Mouse (Mus musculus): ENCODE measurements around the gene Myo1h. TPM values are rescaled to one million over a fixed set of nuclear protein-coding genes. Genes with fewer than 3 reads are reported as not detected.

Myo1h gene
- polyA plus RNA-seq, 1 experiment from 2014 or later, result 4.6 TPM

GRCm38 (mm10) chr5:114368803-114369496 lies 80.0 kb downstream of the Myo1h start:
- no peak for ATAC-seq (ENCODE audit: borderline replicate concordance, extremely low read depth, low FRiP score, low TSS enrichment)
- Histone ChIP-seq H3K4me2 (no peak overlapping the region), H3K9ac (no peak overlapping the region), H3K9me3 (no peaks in the 10 kb centered on the region), H3K27ac (peak overlapping the region; percentile 99), H3K27me3 (no peaks in the 10 kb centered on the region), H3K4me1 (peaks cover 79% of the 10 kb centered on the region), H3K36me3 (peaks cover 72% of the 10 kb centered on the region), H3K4me3 (no peak overlapping the region)
- WGBS, result 81% methylated on average over 16 of the region's 16 CpGs

DNA sequence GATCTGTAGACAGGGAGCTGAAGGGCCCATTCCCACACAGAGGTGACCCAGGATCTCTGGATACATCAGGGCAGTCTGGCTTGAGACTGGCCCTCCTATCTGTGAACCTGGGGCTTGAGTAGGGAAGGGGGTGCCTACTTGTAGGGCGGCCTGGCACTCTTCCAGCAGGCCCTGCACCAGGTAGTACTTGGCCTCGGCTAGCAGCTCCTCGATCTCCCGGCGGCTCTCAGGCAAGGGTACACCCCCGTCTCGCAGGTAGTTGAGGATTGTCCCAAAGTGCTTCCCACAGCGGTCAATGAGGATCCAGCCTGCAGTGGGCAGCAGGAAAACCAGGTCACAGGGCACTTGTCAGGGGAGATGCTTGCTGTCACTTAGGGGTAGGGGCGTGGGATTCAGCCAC lies 81.0 kb downstream of the Myo1h start:
- Histone ChIP-seq H3K27ac (peak overlapping the region; percentile 99), H3K27me3 (no peaks in the 10 kb centered on the region), H3K4me3 (no peak overlapping the region), H3K4me1 (peaks cover 79% of the 10 kb centered on the region), H3K4me2 (peak overlapping the region; percentile 30), H3K9ac (peak overlapping the region; percentile 8; the same call in 1 of the 2 replicates), H3K36me3 (peaks cover 74% of the 10 kb centered on the region), H3K9me3 (no peaks in the 10 kb centered on the region)
- WGBS, result 36% methylated on average over 9 of the region's 9 CpGs
- no peak for ATAC-seq (ENCODE audit: borderline replicate concordance, extremely low read depth, low FRiP score, low TSS enrichment)

DNA sequence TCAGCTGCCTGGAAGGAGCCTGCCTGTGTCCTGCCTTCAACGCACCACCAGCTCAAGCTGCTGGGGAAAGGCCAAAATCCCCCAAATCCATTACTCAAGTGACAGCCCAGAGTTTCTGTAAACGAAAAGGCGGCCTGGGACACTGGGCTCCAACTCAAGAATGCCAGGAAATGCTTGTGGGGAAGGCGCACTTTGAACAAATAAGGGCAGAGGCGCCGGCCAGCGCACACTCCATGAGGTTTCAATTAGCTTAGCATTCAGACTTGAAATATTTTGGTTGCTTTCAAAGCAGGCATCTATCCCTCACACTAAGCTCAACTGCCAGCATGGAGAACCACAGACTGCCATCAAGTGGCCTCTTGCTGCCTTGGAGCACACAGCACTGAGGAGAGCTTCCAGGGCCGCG lies 81.4 kb downstream of the Myo1h start:
- ATAC-seq (ENCODE audit: borderline replicate concordance, extremely low read depth, low FRiP score, low TSS enrichment), result peak; percentile 79
- peak overlapping the region; percentile 0; the same call in 1 of the 2 replicates for H3K4me3 ChIP-seq
- H3K27ac ChIP-seq, result peak overlapping the region; percentile 99
- WGBS, result 7% methylated on average over 9 of the region's 9 CpGs
- H3K4me2 ChIP-seq, result peak overlapping the region; percentile 37
- no peaks in the 10 kb centered on the region for H3K27me3 ChIP-seq
- H3K9ac ChIP-seq, result peak overlapping the region; percentile 34; the same call in 1 of the 2 replicates
- H3K36me3 ChIP-seq, result peaks cover 74% of the 10 kb centered on the region
- H3K9me3 ChIP-seq, result no peaks in the 10 kb centered on the region
- peaks cover 79% of the 10 kb centered on the region for H3K4me1 ChIP-seq

DNA sequence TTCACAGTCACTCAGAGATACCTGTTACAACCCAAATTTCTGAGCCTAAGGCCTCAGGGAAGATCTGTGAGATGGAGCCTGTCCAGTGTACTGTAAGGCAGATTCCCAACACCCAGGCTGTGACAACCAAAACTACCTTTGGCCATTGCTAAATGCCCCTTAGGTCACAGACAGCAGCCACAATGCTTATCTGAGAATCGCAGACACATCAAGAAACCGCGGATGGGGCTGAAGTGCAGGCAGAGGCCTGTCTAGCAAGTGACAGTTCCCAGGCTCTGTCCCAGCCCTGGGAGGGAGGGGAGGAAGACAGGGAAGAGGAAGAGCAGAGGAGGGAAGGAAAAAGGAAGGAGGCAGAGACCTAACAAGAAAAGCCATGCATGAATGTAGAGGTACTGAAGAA lies 82.4 kb downstream of the Myo1h start:
- Histone ChIP-seq H3K27ac (peak overlapping the region; percentile 99), H3K27me3 (no peaks in the 10 kb centered on the region), H3K9ac (peak overlapping the region; percentile 34; the same call in 1 of the 2 replicates), H3K36me3 (peaks cover 72% of the 10 kb centered on the region), H3K4me1 (peaks cover 80% of the 10 kb centered on the region), H3K4me2 (peak overlapping the region; percentile 37; the same call in 1 of the 2 replicates), H3K9me3 (no peaks in the 10 kb centered on the region), H3K4me3 (no peak overlapping the region)
- no peak for ATAC-seq (ENCODE audit: borderline replicate concordance, extremely low read depth, low FRiP score, low TSS enrichment)
- 32% methylated on average over 3 of the region's 3 CpGs for WGBS

DNA sequence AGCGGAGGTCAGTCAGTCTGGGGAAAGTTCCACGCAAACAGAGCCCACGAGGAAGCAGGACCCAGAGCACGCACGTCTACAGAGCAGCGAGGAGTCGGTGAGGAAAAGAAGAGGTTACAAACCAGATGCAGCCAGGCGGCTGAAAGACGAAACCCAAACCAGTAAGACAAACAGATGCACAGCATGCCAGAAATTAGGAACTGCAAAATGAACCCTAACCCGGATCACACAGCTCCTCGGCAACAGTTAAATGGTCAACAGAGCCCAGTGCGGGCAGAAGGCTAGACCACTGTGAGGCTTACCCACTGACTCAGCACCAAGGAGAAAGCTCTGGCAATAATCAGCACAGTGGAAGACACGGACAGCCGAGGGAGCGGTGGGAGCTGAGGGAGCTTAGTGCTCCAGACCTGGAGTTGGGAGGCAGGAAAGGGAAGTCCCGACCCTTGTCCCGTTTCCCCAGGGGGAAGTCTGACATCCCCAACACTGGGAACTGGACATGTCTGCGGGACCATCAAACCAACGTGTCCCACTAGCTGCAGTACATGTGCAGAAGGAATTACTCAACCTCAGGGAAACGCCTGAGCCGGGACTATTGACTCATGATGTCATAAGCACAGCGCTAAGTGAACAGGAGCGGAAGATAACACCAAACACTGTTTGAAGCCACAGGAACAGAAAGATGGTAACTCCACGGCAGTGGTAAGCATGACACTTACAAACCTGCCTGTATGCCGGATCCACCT lies 82.9 kb downstream of the Myo1h start:
- ATAC-seq (ENCODE audit: borderline replicate concordance, extremely low read depth, low FRiP score, low TSS enrichment), result no peak
- Histone ChIP-seq H3K9me3 (no peaks in the 10 kb centered on the region), H3K4me2 (peak overlapping the region; percentile 37), H3K4me1 (peaks cover 82% of the 10 kb centered on the region), H3K9ac (peak overlapping the region; percentile 34; the same call in 1 of the 2 replicates), H3K27me3 (no peaks in the 10 kb centered on the region), H3K27ac (peak overlapping the region; percentile 99), H3K4me3 (no peak overlapping the region; the same call in 1 of the 2 replicates), H3K36me3 (peaks cover 66% of the 10 kb centered on the region)
- 33% methylated on average over 25 of the region's 25 CpGs for WGBS

GRCm38 (mm10) chr5:114372565-114372964 lies 83.6 kb downstream of the Myo1h start:
- WGBS, result 40% methylated on average over 11 of the region's 11 CpGs
- H3K9ac ChIP-seq, result 0 out of 2 replicates have a peak overlapping the region, but pooled peaks have one; percentile 7
- peak overlapping the region; percentile 99 for H3K27ac ChIP-seq
- no peaks in the 10 kb centered on the region for H3K9me3 ChIP-seq
- peaks cover 89% of the 10 kb centered on the region for H3K4me1 ChIP-seq
- no peak for ATAC-seq (ENCODE audit: borderline replicate concordance, extremely low read depth, low FRiP score, low TSS enrichment)
- H3K4me3 ChIP-seq, result no peak overlapping the region
- H3K36me3 ChIP-seq, result peaks cover 60% of the 10 kb centered on the region
- H3K27me3 ChIP-seq, result no peaks in the 10 kb centered on the region
- H3K4me2 ChIP-seq, result peak overlapping the region; percentile 37

DNA sequence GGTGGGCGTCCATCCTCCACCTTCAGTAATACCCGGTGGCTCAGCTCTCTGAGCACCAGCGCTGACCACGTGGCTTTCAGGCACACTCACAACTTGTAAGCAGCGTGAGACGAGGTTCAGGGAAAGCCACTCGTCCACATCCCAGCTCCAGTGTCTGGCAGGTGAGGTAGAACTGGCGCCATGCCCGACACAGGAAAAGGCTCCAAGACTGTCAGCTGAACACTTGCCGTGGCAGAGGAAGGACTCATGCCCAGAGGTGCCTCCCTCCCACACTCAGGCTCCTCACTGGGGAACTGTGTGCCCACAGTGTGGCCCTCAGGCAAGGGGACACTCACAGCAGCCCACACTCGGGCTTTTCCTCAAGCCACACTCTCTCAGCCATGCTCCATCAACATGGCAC lies 84.2 kb downstream of the Myo1h start:
- H3K36me3 ChIP-seq, result peaks cover 54% of the 10 kb centered on the region
- H3K9me3 ChIP-seq, result no peaks in the 10 kb centered on the region
- H3K27ac ChIP-seq, result peak overlapping the region; percentile 99
- no peak overlapping the region for H3K9ac ChIP-seq
- H3K4me1 ChIP-seq, result peaks cover 95% of the 10 kb centered on the region
- no peak for ATAC-seq (ENCODE audit: borderline replicate concordance, extremely low read depth, low FRiP score, low TSS enrichment)
- no peaks in the 10 kb centered on the region for H3K27me3 ChIP-seq
- H3K4me2 ChIP-seq, result peak overlapping the region; percentile 12; the same call in 1 of the 2 replicates
- WGBS, result 52% methylated on average over 11 of the region's 11 CpGs
- H3K4me3 ChIP-seq, result no peak overlapping the region

- peaks cover 49% of the 10 kb centered on the region for H3K36me3 ChIP-seq
- H3K4me3 ChIP-seq, result no peak overlapping the region
- H3K27me3 ChIP-seq, result no peaks in the 10 kb centered on the region
- WGBS, result 67% methylated on average over 9 of the region's 9 CpGs
- H3K9ac ChIP-seq, result 0 out of 2 replicates have a peak overlapping the region, but pooled peaks have one; percentile 17
- H3K27ac ChIP-seq, result peak overlapping the region; percentile 99
- H3K4me1 ChIP-seq, result peaks cover 99% of the 10 kb centered on the region
- H3K4me2 ChIP-seq, result peak overlapping the region; percentile 12; the same call in 1 of the 2 replicates
- no peaks in the 10 kb centered on the region for H3K9me3 ChIP-seq
- no peak for ATAC-seq (ENCODE audit: borderline replicate concordance, extremely low read depth, low FRiP score, low TSS enrichment)
Observed at GRCm38 (mm10) chr5:114373581-114373980, 84.6 kb downstream of the Myo1h start.

DNA sequence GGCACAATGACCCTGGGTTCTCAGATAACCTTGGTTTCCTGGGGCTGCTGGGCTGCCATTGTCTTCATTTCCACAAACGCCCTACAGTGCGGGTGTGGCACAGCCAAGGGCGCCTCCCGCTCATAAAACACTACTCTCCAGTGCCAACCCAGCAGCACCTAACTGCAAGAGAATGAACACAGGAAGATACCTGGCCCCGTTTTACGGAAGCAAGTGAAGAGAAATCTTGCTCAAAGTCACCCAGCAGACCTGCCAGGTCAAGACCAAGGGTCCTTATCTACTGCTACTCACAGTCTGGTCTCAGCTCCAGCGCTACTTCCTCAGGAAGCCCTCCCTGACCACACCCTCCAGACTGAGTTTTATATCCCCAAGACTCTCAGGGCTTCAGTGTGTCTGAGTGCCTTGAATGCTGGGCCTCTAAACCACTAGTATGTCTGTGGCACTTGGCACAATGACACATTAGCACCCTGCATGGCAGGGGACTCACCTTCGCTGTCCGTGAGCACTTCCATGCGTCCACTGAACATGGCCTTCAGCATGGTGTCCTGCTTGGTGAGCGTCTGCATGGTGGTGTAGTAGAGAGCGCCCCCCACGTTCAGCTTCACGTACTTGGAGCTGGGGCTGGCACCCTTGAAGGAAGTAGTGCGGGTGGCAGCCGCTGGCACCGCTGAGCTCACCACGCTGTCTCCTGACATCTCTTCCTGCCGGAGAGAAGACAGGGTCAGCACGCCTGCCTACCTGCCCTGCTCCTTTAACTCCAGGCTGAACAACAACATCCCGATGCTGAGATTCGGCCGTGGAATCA lies 85.6 kb downstream of the Myo1h start:
- H3K36me3 ChIP-seq, result peaks cover 41% of the 10 kb centered on the region
- ATAC-seq (ENCODE audit: borderline replicate concordance, extremely low read depth, low FRiP score, low TSS enrichment), result no peak
- no peak overlapping the region for H3K4me3 ChIP-seq
- H3K4me2 ChIP-seq, result peak overlapping the region; percentile 11; the same call in 1 of the 2 replicates
- H3K9me3 ChIP-seq, result no peaks in the 10 kb centered on the region
- peak overlapping the region; percentile 99 for H3K27ac ChIP-seq
- no peaks in the 10 kb centered on the region for H3K27me3 ChIP-seq
- 84% methylated on average over 23 of the region's 23 CpGs for WGBS
- H3K9ac ChIP-seq, result no peak overlapping the region
- H3K4me1 ChIP-seq, result peaks cover 96% of the 10 kb centered on the region

GRCm38 (mm10) chr5:114378177-114378920 lies 89.4 kb downstream of the Myo1h start:
- Histone ChIP-seq H3K27me3 (no peaks in the 10 kb centered on the region), H3K4me2 (peak overlapping the region; percentile 75), H3K9ac (peak overlapping the region; percentile 99), H3K4me3 (peak overlapping the region; percentile 89), H3K4me1 (peaks cover 72% of the 10 kb centered on the region), H3K9me3 (no peaks in the 10 kb centered on the region), H3K27ac (peak overlapping the region; percentile 88), H3K36me3 (peaks cover 30% of the 10 kb centered on the region)
- 27% methylated on average over 10 of the region's 10 CpGs for WGBS
- no peak for ATAC-seq (ENCODE audit: borderline replicate concordance, extremely low read depth, low FRiP score, low TSS enrichment)

DNA sequence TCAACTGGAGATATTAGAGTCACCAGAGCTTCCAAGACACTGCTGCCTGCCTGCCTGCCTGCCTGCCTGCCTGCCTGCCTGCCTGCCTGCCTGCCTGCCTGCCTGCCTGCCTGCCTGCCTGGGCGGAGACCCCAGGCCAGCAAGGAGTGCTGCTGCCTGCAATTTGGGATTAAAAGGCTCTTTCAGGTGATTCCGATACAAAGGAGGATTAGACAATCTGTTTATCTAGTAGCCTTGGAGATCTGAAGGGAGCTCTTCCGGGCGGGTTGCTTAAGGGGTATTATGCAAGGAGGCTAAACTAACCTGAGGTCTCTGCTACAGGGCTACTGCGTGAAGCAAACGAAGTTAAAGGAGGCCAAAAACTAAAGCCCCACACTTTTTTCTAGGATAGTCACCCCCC lies 90.0 kb downstream of the Myo1h start:
- WGBS, result 19% methylated on average over 6 of the region's 6 CpGs
- Histone ChIP-seq H3K27ac (peak overlapping the region; percentile 88), H3K36me3 (peaks cover 25% of the 10 kb centered on the region)

More for the DNA sequence above, 90.0 kb downstream of the Myo1h start:
- Histone ChIP-seq H3K9ac (peak overlapping the region; percentile 99), H3K27me3 (no peaks in the 10 kb centered on the region), H3K4me1 (peaks cover 66% of the 10 kb centered on the region), H3K4me2 (peak overlapping the region; percentile 75), H3K4me3 (peak overlapping the region; percentile 89), H3K9me3 (no peaks in the 10 kb centered on the region)
- no peak for ATAC-seq (ENCODE audit: borderline replicate concordance, extremely low read depth, low FRiP score, low TSS enrichment)
